Mouse (Mus musculus): ENCODE measurements around the gene Eaf1. TPM values are rescaled to one million over a fixed set of nuclear protein-coding genes. Genes with fewer than 3 reads are reported as not detected.

Gene Eaf1
- polyA plus RNA-seq, 1 experiment from 2014 or later, result 21.7 TPM

GRCm38 (mm10) chr14:31555963-31556434 is 61.8 kb downstream of the Eaf1 start:
- Histone ChIP-seq H3K9ac (ENCODE audit: low read length) (no peak overlapping the region), H3K4me1 (replicated peaks; ENCODE audit: control insufficient read depth, insufficient read depth, low read length) (peaks cover 12% of the 10 kb centered on the region), H3K27ac (ENCODE audit: low read depth) (no peak overlapping the region), H3K9me3 (ENCODE audit: control insufficient read depth, low read length) (no peaks in the 10 kb centered on the region), H3K4me2 (ENCODE audit: low read length) (no peak overlapping the region), H3K36me3 (ENCODE audit: control insufficient read depth, insufficient read depth, low read length) (no peaks in the 10 kb centered on the region), H3K4me3 (ENCODE audit: low read depth, low read length) (no peak overlapping the region), H3K27me3 (replicated peaks; ENCODE audit: control insufficient read depth, insufficient read depth, low read length) (no peaks in the 10 kb centered on the region)
- WGBS, result 54% methylated on average over 14 of the region's 14 CpGs
- no peak for ATAC-seq (replicated peaks; ENCODE audit: low FRiP score, low TSS enrichment, low read depth)
- DNase-seq (ENCODE audit: low spot score), result no peak

- Histone ChIP-seq H3K9ac (ENCODE audit: low read length) (no peak overlapping the region), H3K36me3 (ENCODE audit: control insufficient read depth, insufficient read depth, low read length) (no peaks in the 10 kb centered on the region), H3K4me3 (ENCODE audit: low read depth, low read length) (no peak overlapping the region), H3K27ac (ENCODE audit: low read depth) (no peak overlapping the region), H3K4me1 (replicated peaks; ENCODE audit: control insufficient read depth, insufficient read depth, low read length) (peaks cover 12% of the 10 kb centered on the region), H3K27me3 (replicated peaks; ENCODE audit: control insufficient read depth, insufficient read depth, low read length) (no peaks in the 10 kb centered on the region), H3K4me2 (ENCODE audit: low read length) (no peak overlapping the region), H3K9me3 (ENCODE audit: control insufficient read depth, low read length) (no peaks in the 10 kb centered on the region)
- ATAC-seq (replicated peaks; ENCODE audit: low FRiP score, low TSS enrichment, low read depth) (no peak), DNase-seq (ENCODE audit: low spot score) (no peak)
- 87% methylated on average over 9 of the region's 9 CpGs for WGBS
These were observed 62.5 kb downstream of the Eaf1 start for GRCm38 (mm10) chr14:31556526-31557260.

GRCm38 (mm10) chr14:31557273-31557672 is 63.1 kb downstream of the Eaf1 start:
- no peaks in the 10 kb centered on the region for H3K27me3 ChIP-seq (replicated peaks; ENCODE audit: control insufficient read depth, insufficient read depth, low read length)
- ATAC-seq (replicated peaks; ENCODE audit: low FRiP score, low TSS enrichment, low read depth) (no peak), DNase-seq (ENCODE audit: low spot score) (no peak)
- H3K27ac ChIP-seq (ENCODE audit: low read depth), result no peak overlapping the region
- H3K9ac ChIP-seq (ENCODE audit: low read length), result no peak overlapping the region
- H3K4me2 ChIP-seq (ENCODE audit: low read length), result no peak overlapping the region
- 87% methylated on average over 8 of the region's 8 CpGs for WGBS
- peaks cover 12% of the 10 kb centered on the region for H3K4me1 ChIP-seq (replicated peaks; ENCODE audit: control insufficient read depth, insufficient read depth, low read length)
- H3K4me3 ChIP-seq (ENCODE audit: low read depth, low read length), result no peak overlapping the region
- no peaks in the 10 kb centered on the region for H3K9me3 ChIP-seq (ENCODE audit: control insufficient read depth, low read length)
- no peaks in the 10 kb centered on the region for H3K36me3 ChIP-seq (ENCODE audit: control insufficient read depth, insufficient read depth, low read length)

- H3K4me3 ChIP-seq (ENCODE audit: low read depth, low read length), result no peak overlapping the region
- no peaks in the 10 kb centered on the region for H3K36me3 ChIP-seq (ENCODE audit: control insufficient read depth, insufficient read depth, low read length)
- DNase-seq (ENCODE audit: low spot score), result no peak
- peaks cover 12% of the 10 kb centered on the region for H3K4me1 ChIP-seq (replicated peaks; ENCODE audit: control insufficient read depth, insufficient read depth, low read length)
- no peak for ATAC-seq (replicated peaks; ENCODE audit: low FRiP score, low TSS enrichment, low read depth)
- no peak overlapping the region for H3K4me2 ChIP-seq (ENCODE audit: low read length)
- H3K27ac ChIP-seq (ENCODE audit: low read depth), result no peak overlapping the region
- no peaks in the 10 kb centered on the region for H3K9me3 ChIP-seq (ENCODE audit: control insufficient read depth, low read length)
- no peaks in the 10 kb centered on the region for H3K27me3 ChIP-seq (replicated peaks; ENCODE audit: control insufficient read depth, insufficient read depth, low read length)
- H3K9ac ChIP-seq (ENCODE audit: low read length), result no peak overlapping the region
- WGBS, result 64% methylated on average over 9 of the region's 9 CpGs
These were observed 63.6 kb downstream of the Eaf1 start for GRCm38 (mm10) chr14:31557784-31558183.

GRCm38 (mm10) chr14:31559216-31559615 is 65.0 kb downstream of the Eaf1 start:
- Histone ChIP-seq H3K9ac (ENCODE audit: low read length) (no peak overlapping the region), H3K4me3 (ENCODE audit: low read depth, low read length) (no peak overlapping the region), H3K27ac (ENCODE audit: low read depth) (no peak overlapping the region), H3K4me1 (replicated peaks; ENCODE audit: control insufficient read depth, insufficient read depth, low read length) (peaks cover 12% of the 10 kb centered on the region), H3K27me3 (replicated peaks; ENCODE audit: control insufficient read depth, insufficient read depth, low read length) (no peaks in the 10 kb centered on the region), H3K9me3 (ENCODE audit: control insufficient read depth, low read length) (no peaks in the 10 kb centered on the region), H3K4me2 (ENCODE audit: low read length) (no peak overlapping the region), H3K36me3 (ENCODE audit: control insufficient read depth, insufficient read depth, low read length) (no peaks in the 10 kb centered on the region)
- 69% methylated on average over 5 of the region's 5 CpGs for WGBS
- ATAC-seq (replicated peaks; ENCODE audit: low FRiP score, low TSS enrichment, low read depth), result no peak
- DNase-seq (ENCODE audit: low spot score), result no peak

Other genes with a start within 250 kb of the Eaf1 start
- 13.7 and 14.4 TPM in 2 replicates for gene Phf7, start 243.1 kb upstream of the Eaf1 start, polyA plus RNA-seq (2014; fragmentation: Nextera tagmentation; extraction: Ambion mirVana)
- 78.9 and 84.9 TPM in 2 replicates for gene Bap1, start 242.9 kb upstream of the Eaf1 start, polyA plus RNA-seq (2014; fragmentation: Nextera tagmentation; extraction: Ambion mirVana)
- 5.4 and 6.9 TPM in 2 replicates for gene Dnah1, start 170.5 kb upstream of the Eaf1 start, polyA plus RNA-seq (2014; fragmentation: Nextera tagmentation; extraction: Ambion mirVana)
- gene Capn7, start 157.8 kb upstream of the Eaf1 start, polyA plus RNA-seq (2014; fragmentation: Nextera tagmentation; extraction: Ambion mirVana), result 37.0 and 43.3 TPM in 2 replicates
- gene Sh3bp5, start 58.3 kb upstream of the Eaf1 start, polyA plus RNA-seq (2014; fragmentation: Nextera tagmentation; extraction: Ambion mirVana), result 10.6 and 10.7 TPM in 2 replicates
- 61.7 and 65.9 TPM in 2 replicates for gene Mettl6, start 641 bp downstream of the Eaf1 start, polyA plus RNA-seq (2014; fragmentation: Nextera tagmentation; extraction: Ambion mirVana)
- gene Colq, start 96.9 kb downstream of the Eaf1 start, polyA plus RNA-seq (2014; fragmentation: Nextera tagmentation; extraction: Ambion mirVana), result 0.42 and 0.69 TPM in 2 replicates
- gene Gm49387, start 146.5 kb downstream of the Eaf1 start, polyA plus RNA-seq (2014; fragmentation: Nextera tagmentation; extraction: Ambion mirVana), result 0.78 and 2.3 TPM in 2 replicates
- gene Btd, start 146.6 kb downstream of the Eaf1 start, polyA plus RNA-seq (2014; fragmentation: Nextera tagmentation; extraction: Ambion mirVana), result 21.9 and 28.8 TPM in 2 replicates
- 10.4 and 13.5 TPM in 2 replicates for gene Hacl1, start 146.9 kb downstream of the Eaf1 start, polyA plus RNA-seq (2014; fragmentation: Nextera tagmentation; extraction: Ambion mirVana)

Measured in intestine, embryonic 14.5 days (tissue).